Mouse (Mus musculus): Measurements from ENCODE around the gene Pnn. TPM values are rescaled to one million over a fixed set of nuclear protein-coding genes. Genes with fewer than 3 reads are reported as not detected.
"Not testable (repeated sequence)": the region's sequence is repeated elsewhere in the genome, so short reads cannot be mapped to it uniquely, and the experiment has no call there.

Gene Pnn
- 10 to 100 TPM; 14.9 to 18.2 TPM for total RNA-seq (2021)
- long read RNA-seq, experiment 1, transcript Pnn-201 (9 exons, 3,485 nt) = major isoform, 29 of 34 reads
- long read RNA-seq, experiment 1, partial matches to known transcripts = 1 of 34 reads
- long read RNA-seq, experiment 1, other reads (novel, unspliced or antisense) = 4 of 34 reads
- long read RNA-seq, experiment 2, transcript Pnn-201 (9 exons, 3,485 nt) = major isoform, 11 of 15 reads
- long read RNA-seq, experiment 2, partial matches to known transcripts = 2 of 15 reads
- long read RNA-seq, experiment 2, other reads (novel, unspliced or antisense) = 2 of 15 reads

DNA sequence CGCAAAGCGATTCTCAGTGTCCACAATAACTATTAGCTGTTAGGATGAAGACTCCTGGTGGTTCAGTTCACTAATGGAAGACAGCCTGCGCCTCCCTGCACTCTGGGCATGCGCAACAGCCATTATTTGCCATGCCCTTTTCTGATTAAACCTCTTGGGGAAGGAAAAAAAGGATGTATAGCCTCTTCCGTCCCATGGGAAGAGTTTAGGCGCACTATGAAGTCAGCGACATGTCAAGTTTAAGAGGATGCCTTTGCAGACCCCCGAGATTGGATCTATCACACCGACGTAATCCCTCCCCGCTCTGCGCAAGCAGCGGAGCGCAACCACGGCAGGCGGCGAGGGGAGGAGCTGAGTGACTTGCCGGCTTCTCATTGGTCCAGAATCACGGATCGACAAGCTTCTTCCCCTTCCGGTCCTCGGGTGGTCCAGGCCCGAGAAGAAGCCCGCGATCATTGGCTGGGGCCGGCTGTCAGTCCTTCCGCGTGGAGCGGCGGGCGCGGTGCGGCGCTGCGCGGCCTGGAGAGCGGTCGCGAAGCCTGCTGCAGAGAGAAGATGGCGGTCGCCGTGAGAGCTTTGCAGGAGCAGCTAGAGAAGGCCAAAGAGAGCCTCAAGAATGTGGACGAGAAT lies at the start of gene Pnn:
Pnn (plus strand) TSS at position 437 of the 630 bp plus-strand sequence.
- intact Hi-C loops (cut with DNase I; ENCODE audit: low total_unique reads) = loop anchor here (10.0 kb wide), 1 partner anchor 68 kb away; no protein-coding TSS in a partner anchor
- peak; percentile 97 for DNase-seq

GRCm38 (mm10) chr12:59017970-59018369 lies 48.7 kb upstream of the Pnn start:
- intact Hi-C loops (cut with DNase I; ENCODE audit: low total_unique reads) = no loop called here
- no peak for DNase-seq

DNA sequence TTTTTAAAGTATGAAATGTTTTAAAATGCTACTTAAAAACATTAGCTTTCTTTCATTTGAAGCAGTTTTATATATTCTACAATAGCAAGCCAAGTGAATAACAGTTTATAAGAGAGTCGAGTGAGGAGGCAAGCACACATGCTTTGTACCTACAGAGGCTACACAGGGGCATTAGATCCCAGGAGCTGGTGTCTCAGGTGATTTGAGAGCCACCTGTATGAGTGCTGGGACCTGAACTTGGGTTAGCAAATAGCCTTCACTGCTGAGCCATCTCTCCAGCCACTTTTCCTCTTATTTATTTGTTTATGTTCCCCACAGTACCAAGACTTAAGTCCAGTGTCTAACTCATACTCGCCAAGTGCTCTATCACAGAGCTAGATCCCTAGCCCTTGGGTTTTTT lies 46.8 kb upstream of the Pnn start:
- intact Hi-C loops (cut with DNase I; ENCODE audit: low total_unique reads) = no loop called here
- DNase-seq = no peak

GRCm38 (mm10) chr12:59021306-59021705 lies 45.4 kb upstream of the Pnn start:
- DNase-seq = no peak
- intact Hi-C loops (cut with DNase I; ENCODE audit: low total_unique reads) = no loop called here

- intact Hi-C loops (cut with DNase I; ENCODE audit: low total_unique reads) = no loop called here
- no peak for DNase-seq
Observed at GRCm38 (mm10) chr12:59032101-59032500, 34.6 kb upstream of the Pnn start.

DNA sequence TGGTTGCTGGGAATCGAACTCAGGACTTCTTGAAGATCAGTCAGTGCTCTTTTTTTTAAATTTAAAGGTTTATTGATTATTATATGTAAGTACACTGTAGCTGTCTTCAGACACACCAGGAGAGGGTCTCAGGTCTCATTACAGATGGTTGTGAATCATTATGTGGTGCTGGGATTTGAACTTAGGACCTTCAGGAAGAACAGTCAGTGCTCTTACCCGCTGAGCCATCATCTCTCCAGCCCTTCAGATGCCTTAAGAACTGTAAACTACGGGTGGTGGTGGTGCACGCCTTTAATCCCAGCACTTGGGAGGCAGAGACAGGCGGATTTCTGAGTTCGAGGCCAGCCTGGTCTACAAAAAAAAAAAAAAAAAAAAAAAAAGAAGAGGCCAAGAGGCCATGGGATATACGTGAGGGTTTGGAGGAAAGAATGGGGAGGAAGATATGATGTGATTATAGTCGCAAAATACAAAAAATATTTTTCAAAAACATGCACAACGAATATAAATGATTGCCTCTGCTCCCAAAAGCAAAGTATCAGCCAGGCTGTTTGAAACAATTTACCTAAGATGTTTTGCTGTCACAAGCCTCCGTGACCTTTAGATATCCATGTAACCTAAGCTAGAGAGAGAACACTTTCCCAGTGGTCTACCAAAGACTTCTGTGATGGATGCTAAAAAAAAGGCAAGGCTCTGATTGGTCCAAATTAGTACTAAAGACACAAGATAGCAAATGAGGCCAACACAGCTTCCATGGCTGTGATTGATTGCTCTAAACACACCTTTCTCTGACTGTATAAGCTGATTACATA lies 27.3 kb upstream of the Pnn start:
- intact Hi-C loops (cut with DNase I; ENCODE audit: low total_unique reads) = no loop called here
- DNase-seq = no peak

- DNase-seq = peak; percentile 6
- intact Hi-C loops (cut with DNase I; ENCODE audit: low total_unique reads) = no loop called here
Observed at GRCm38 (mm10) chr12:59039971-59040844, 26.5 kb upstream of the Pnn start.

GRCm38 (mm10) chr12:59040851-59041250 lies 25.8 kb upstream of the Pnn start:
- DNase-seq = no peak

GRCm38 (mm10) chr12:59052470-59052869 lies 14.2 kb upstream of the Pnn start:
- DNase-seq = no peak
- intact Hi-C loops (cut with DNase I; ENCODE audit: low total_unique reads) = no loop called here

More at GRCm38 (mm10) chr12:59040851-59041250, 25.8 kb upstream of the Pnn start:
- intact Hi-C loops (cut with DNase I; ENCODE audit: low total_unique reads) = no loop called here

GRCm38 (mm10) chr12:59053166-59053565 lies 13.5 kb upstream of the Pnn start:
- DNase-seq = no peak
- intact Hi-C loops (cut with DNase I; ENCODE audit: low total_unique reads) = no loop called here

- intact Hi-C loops (cut with DNase I; ENCODE audit: low total_unique reads) = no loop called here
Observed at GRCm38 (mm10) chr12:59053976-59054375, 12.7 kb upstream of the Pnn start.

DNA sequence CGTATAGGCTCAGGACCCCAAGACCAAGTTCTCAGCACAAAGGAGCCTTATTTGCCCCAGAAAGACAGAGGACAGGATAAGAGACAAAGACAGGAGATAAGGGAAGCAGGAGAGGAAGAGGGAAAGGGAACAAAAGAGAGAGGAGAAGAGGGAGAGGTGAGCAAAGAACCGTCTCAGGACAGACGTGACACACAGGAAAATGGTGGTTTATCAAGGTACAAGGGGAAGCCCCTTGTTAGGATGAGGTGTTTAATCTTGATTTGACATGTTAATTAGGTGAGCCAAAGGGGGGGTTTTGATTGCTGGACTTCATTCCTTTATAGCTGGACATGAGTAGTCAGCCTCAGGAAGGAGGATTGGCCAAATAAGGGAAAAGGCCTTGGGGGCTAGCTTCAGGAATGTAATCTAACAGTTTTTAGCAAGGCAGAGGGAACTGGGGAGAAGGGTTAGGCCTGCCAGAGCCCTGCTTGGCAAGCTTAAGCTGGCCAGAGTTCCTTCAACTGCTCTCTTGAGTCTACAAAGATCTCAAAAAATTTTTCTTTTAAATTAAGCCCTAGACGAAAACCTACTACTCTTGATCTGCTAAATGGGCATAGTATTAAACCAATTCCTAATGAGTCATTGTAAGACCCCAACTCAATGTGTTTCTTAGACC lies 11.4 kb upstream of the Pnn start:
- intact Hi-C loops (cut with DNase I; ENCODE audit: low total_unique reads) = no loop called here
- no peak for DNase-seq

More at GRCm38 (mm10) chr12:59053976-59054375, 12.7 kb upstream of the Pnn start:
- DNase-seq = no peak

DNA sequence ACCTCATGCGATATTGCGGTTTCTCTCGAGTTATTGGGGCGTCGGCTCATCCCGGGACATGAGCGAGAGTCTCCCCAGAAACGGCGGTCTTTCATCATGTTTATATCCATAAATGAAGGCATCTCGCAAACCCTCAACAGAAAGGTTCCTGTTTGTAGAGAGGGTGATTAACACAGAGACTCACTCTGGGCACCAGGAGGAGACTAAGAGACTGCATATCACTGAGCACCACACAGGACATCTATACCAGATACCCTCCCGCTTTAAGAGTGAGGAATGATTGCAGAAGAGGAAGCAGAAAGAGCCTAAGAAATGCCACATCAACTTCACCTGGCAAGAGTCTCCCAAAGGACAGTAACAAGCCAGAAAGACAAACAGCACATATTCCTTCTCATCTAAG lies 10.5 kb upstream of the Pnn start:
- DNase-seq = no peak
- intact Hi-C loops (cut with DNase I; ENCODE audit: low total_unique reads) = no loop called here

DNA sequence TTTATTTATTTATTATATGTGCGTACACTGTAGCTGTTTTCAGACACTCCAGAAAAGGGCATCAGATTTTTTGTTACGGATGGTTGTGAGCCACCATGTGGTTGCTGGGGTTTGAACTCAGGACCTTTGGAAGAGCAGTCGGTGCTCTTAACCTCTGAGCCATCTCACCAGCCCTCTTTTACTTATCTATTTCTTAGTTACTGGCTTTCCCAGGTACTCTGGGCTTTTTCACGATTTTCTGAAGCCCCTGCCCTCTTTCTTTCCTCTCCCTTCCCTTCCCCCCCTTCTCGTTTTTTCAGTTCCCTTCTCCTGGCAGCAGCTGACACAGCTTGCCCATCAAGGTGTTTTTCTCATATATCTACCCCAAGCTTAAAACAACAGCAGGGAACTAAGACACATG lies 8.4 kb upstream of the Pnn start:
- intact Hi-C loops (cut with DNase I; ENCODE audit: low total_unique reads); DNase-seq: not testable (repeated sequence)

DNA sequence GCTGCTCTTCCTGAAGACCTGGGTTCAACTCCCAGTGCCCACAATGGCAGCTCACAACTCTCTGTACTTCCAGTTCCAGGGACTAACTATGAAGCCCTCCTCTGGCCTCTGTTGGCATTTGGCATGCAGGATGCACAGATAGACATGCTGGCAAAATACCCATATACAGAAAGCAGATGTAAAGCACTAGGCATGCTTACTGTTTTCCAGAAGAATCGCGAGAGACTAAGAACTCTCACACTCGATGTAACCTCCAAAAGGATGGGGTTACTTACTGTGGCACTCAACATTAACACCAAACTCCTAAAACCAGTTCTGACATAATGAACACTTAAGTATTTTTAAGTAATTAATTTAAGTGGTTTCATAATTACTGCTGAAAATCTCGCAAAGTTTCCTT lies 6.4 kb upstream of the Pnn start:
- intact Hi-C loops (cut with DNase I; ENCODE audit: low total_unique reads) = loop anchor here (10.0 kb wide), 1 partner anchor 74 kb away; no protein-coding TSS in a partner anchor
- no peak for DNase-seq

DNA sequence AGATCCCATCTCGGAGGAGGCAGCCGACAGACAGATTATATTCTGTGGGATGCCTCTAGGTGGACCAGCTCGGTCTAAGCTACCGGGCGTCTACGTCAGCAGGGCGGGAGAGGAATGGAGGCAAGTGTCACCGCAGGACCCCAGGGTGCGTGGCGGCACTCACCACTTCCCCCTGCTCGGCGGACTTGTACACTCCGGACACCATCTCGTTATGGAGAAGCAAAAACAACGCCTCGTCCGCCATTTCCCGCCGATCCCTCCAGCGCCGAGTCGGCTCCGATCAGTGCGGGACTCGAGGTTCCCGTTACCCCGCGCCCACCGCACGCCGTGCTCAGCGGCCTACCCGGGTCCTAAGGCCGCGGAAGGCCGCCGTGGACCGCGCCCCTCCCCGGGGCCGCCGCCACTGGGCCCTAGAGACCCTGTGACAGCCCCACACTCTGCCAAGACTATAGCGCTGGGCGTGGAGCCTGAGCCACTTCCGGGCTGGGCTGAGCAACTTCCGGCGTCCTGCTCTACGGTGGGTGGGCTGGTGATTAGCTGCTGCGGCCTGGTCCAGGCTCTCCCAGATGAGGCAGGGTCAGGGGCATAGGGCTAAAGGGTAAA lies 5.6 kb upstream of the Pnn start, which contains the start of gene Trappc6b:
Trappc6b (minus strand) TSS at position 480 of the 603 bp plus-strand sequence.
- intact Hi-C loops (cut with DNase I; ENCODE audit: low total_unique reads) = loop anchor here (10.0 kb wide), 1 partner anchor 74 kb away; no protein-coding TSS in a partner anchor
- DNase-seq = peak; percentile 82

DNA sequence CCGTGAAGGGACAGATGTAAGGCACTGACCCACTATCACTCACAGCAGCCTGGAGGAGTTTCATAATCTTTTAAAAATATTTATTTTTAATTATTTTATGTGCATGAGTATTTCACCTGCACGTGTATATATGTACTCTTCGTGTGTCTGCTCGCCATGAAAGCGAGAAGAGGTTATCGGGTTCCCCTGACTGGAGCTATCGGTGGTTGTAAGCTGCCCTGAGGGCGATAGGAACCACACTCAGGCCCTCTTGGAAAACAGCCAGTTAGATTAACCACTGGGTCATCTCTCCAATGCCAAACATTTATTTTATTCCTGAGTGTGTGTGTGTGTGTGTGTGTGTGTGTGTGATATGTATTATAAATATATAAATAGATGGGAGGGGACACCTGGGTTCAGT lies 1.8 kb upstream of the Pnn start:
- DNase-seq = no peak
- intact Hi-C loops (cut with DNase I; ENCODE audit: low total_unique reads) = loop anchor here (10.0 kb wide), 1 partner anchor 70 kb away; no protein-coding TSS in a partner anchor

DNA sequence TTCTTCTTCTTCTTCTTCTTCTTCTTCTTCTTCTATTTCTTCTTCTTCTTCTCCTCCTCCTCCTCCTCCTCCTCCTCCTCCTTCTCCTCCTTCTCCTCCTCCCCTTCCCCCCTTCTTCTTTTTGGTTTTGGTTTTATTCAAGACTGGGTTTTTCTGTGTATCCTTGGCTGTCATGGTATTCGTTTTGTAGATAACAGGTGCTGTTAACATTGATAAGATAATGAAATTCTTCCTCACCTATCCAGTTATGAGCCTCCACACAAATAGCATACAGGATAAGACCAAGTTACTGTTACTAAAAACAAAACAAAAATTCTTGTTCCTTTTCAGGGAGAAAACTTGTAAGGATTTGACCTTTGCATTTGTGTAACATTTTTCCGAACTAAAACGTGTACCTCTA lies 908 bp upstream of the Pnn start:
- intact Hi-C loops (cut with DNase I; ENCODE audit: low total_unique reads) = loop anchor here (10.0 kb wide), 1 partner anchor 69 kb away; no protein-coding TSS in a partner anchor
- DNase-seq = no peak

Measured in gastrocnemius, postnatal 14 days (tissue).